Mouse (Mus musculus) limb, embryonic 15.5 days (tissue): Measurements from ENCODE around the gene Tmem107. TPM values are rescaled to one million over a fixed set of nuclear protein-coding genes. Genes with fewer than 3 reads are reported as not detected.

ENCODE experiments used
- ATAC-seq: fragments of 200-750 bp; cut with Nextera tagmentation; 2 replicates; pipeline ENCODE4 v1.8.0; 2017; ENCODE audit warnings: low read depth, moderate TSS enrichment; ENCODE audit not compliant: insufficient number of reproducible peaks, low FRiP score, low TSS enrichment
- H3K27ac ChIP-seq: fragments of 300-500 bp; sonication (generic); 2 replicates; pipeline ENCODE4 v1.5.1; 2015; ENCODE audit warnings: moderate library complexity, mild to moderate bottlenecking, inconsistent platforms
- H3K27me3 ChIP-seq: fragments of 300-500 bp; sonication (generic); 2 replicates; pipeline ENCODE4 v1.6.1; 2015; ENCODE audit warnings: inconsistent platforms
- H3K36me3 ChIP-seq: fragments of 300-500 bp; sonication (generic); 2 replicates; pipeline ENCODE4 v1.6.1; 2015; ENCODE audit warnings: inconsistent platforms
- H3K4me1 ChIP-seq: fragments of 300-500 bp; sonication (generic); 2 replicates; pipeline ENCODE4 v1.6.1; 2015; ENCODE audit warnings: inconsistent platforms
- H3K4me2 ChIP-seq: fragments of 300-500 bp; sonication (generic); 2 replicates; pipeline ENCODE4 v1.6.1; 2015; ENCODE audit warnings: mild to moderate bottlenecking, inconsistent platforms
- H3K4me3 ChIP-seq: fragments of 300-500 bp; sonication (generic); 2 replicates; pipeline ENCODE4 v1.5.1; 2015; ENCODE audit warnings: mild to moderate bottlenecking, inconsistent platforms
- H3K9ac ChIP-seq: fragments of 300-500 bp; sonication (generic); 2 replicates; pipeline ENCODE4 v1.6.1; 2015; ENCODE audit warnings: inconsistent platforms
- H3K9me3 ChIP-seq: fragments of 300-500 bp; sonication (generic); 2 replicates; pipeline ENCODE4 v1.6.1; 2016; ENCODE audit warnings: inconsistent platforms
- WGBS: fragments of 180-500 bp; shearing (Covaris S2); methylation state at CpG from one replicate; pipeline ENCODE4 v1.1.7; 2015; 5-methylcytosine and 5-hydroxymethylcytosine counted together
- polyA plus RNA-seq: library from polyadenylated mRNA; unstranded; fragments of >200 nt; fragmentation: Nextera tagmentation; extraction: Ambion mirVana; gene quantifications from 2 replicates; pipeline ENCODE4 v1.2.1, GENCODE M21; 2015

The Tmem107 gene
- polyA plus RNA-seq, 1 experiment from 2014 or later, result 64.8 TPM

DNA sequence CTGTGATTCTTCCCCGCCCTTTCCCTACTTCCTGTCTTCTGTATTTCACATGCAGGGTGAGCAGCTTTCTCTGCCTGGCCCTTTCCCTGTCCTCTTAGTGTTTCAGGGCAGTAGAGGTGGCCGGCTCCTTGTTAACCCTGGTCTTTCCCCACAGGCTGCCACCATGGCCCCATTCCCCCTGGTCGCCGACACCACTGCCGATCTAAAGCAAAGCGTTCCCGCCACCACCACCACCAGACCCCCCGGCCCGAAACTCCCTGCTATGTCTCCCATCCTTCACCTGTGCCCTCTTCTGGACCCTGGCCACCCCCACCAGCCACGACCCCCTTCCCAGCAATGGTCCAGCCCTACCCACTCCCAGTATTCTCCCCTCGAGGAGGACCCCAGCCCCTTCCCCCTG, 35.7 kb downstream of the Tmem107 start:
- no peak overlapping the region for H3K4me3 ChIP-seq
- no peak overlapping the region for H3K4me2 ChIP-seq
- H3K4me1 ChIP-seq, result no peaks in the 10 kb centered on the region
- no peak overlapping the region for H3K27ac ChIP-seq
- H3K9me3 ChIP-seq, result no peaks in the 10 kb centered on the region
- H3K9ac ChIP-seq, result no peak overlapping the region
- peaks cover 84% of the 10 kb centered on the region for H3K36me3 ChIP-seq
- 91% methylated on average over 11 of the region's 11 CpGs for WGBS
- ATAC-seq, result no peak
- H3K27me3 ChIP-seq, result no peaks in the 10 kb centered on the region

DNA sequence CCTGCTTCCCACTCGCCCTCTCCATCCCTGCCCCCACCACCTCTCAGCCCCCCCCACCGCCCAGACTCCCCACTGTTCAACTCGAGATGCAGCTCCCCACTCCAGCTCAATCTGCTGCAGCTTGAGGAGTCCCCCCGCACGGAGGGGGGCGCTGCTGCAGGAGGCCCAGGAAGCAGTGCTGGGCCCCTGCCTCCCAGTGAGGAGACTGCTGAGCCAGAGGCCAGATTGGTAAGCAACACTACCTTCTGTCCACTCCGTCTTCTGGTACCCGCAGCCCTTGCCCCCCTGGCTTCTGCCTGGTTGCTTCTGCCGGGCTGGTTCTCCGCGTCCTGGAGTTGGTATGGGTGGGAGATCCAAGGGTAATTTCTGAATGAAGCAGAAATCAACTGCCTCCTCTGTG, 36.2 kb downstream of the Tmem107 start:
- no peak for ATAC-seq
- H3K36me3 ChIP-seq, result peaks cover 79% of the 10 kb centered on the region

GRCm38 (mm10) chr11:69107676-69108075, 37.1 kb downstream of the Tmem107 start:
- Histone ChIP-seq H3K27ac (no peak overlapping the region), H3K4me3 (no peak overlapping the region), H3K27me3 (no peaks in the 10 kb centered on the region), H3K4me2 (no peak overlapping the region), H3K9me3 (no peaks in the 10 kb centered on the region), H3K4me1 (peaks cover 4% of the 10 kb centered on the region; the same call in 1 of the 2 replicates), H3K36me3 (peaks cover 70% of the 10 kb centered on the region), H3K9ac (no peak overlapping the region)
- 91% methylated on average over 11 of the region's 11 CpGs for WGBS
- no peak for ATAC-seq

More for the DNA sequence above, 36.2 kb downstream of the Tmem107 start:
- Histone ChIP-seq H3K27ac (no peak overlapping the region), H3K4me3 (no peak overlapping the region), H3K9me3 (no peaks in the 10 kb centered on the region), H3K27me3 (no peaks in the 10 kb centered on the region), H3K4me2 (no peak overlapping the region), H3K4me1 (no peaks in the 10 kb centered on the region; the same call in 1 of the 2 replicates), H3K9ac (no peak overlapping the region)
- 87% methylated on average over 11 of the region's 11 CpGs for WGBS

DNA sequence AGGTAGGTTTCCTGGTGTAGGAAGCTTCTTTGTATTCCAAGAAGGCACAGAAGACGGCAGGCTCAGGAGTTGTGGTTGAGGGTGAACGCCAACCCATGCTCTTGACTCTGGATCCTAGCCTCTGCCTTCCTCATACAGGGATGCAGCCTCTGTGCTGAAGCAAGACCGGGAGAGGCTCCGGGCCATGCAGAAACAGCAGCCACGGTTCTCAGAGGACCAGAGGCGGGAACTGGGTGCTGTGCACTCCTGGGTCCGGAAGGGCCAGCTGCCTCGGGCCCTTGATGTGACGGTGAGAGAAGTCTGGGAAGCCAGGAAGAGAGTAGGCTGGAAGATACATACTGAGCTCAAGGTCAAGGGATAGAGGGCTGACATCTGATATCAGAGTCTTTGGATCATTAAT, 37.6 kb downstream of the Tmem107 start:
- WGBS, result 87% methylated on average over 9 of the region's 9 CpGs
- Histone ChIP-seq H3K27me3 (no peaks in the 10 kb centered on the region), H3K4me1 (peaks cover 4% of the 10 kb centered on the region; the same call in 1 of the 2 replicates), H3K9me3 (no peaks in the 10 kb centered on the region), H3K4me2 (no peak overlapping the region), H3K36me3 (peaks cover 65% of the 10 kb centered on the region), H3K27ac (no peak overlapping the region), H3K9ac (no peak overlapping the region), H3K4me3 (no peak overlapping the region)
- ATAC-seq, result no peak

GRCm38 (mm10) chr11:69109032-69109900, 38.7 kb downstream of the Tmem107 start:
- Histone ChIP-seq H3K9ac (no peak overlapping the region), H3K27me3 (no peaks in the 10 kb centered on the region), H3K36me3 (peaks cover 54% of the 10 kb centered on the region), H3K27ac (no peak overlapping the region), H3K4me3 (no peak overlapping the region), H3K4me1 (peaks cover 4% of the 10 kb centered on the region; the same call in 1 of the 2 replicates), H3K9me3 (no peaks in the 10 kb centered on the region), H3K4me2 (peak overlapping the region; percentile 55; the same call in 1 of the 2 replicates)
- 79% methylated on average over 13 of the region's 13 CpGs for WGBS
- no peak for ATAC-seq

DNA sequence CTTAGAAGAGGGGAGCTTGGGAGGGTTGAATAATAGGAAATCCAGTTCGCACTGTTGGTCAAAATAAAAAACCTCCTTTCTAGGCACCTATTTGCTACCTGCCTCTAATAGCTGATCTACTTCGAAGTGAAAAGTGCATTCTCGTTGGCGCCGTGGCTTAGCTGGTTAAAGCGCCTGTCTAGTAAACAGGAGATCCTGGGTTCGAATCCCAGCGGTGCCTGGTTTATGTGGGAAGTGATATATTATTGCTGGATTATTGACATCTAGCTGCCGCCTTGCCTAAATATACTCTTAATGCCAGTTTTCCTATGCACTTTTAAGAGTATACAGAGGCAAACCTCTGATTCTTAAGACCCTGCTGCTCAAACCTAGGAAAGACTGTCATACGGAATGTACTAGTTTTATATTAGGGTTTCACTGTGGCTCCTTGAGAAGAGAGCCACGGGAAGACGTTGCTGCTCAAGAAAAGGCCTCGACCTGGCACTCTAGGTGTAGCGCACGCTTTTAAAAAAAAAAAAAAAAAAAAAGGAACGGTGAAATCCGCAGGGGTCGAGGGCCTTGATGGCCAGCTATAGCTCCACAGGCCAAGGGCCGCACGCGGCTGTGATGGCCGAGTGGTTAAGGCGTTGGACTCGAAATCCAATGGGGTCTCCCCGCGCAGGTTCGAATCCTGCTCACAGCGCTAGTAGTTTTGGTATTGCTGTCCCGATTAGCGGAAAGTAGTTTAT, 39.9 kb downstream of the Tmem107 start:
- peaks cover 42% of the 10 kb centered on the region for H3K36me3 ChIP-seq
- peaks cover 4% of the 10 kb centered on the region; the same call in 1 of the 2 replicates for H3K4me1 ChIP-seq
- peak overlapping the region; percentile 49 for H3K4me3 ChIP-seq
- H3K9ac ChIP-seq, result 0 out of 2 replicates have a peak overlapping the region, but pooled peaks have one; percentile 26
- H3K27ac ChIP-seq, result peak overlapping the region; percentile 57
- no peak for ATAC-seq
- H3K27me3 ChIP-seq, result no peaks in the 10 kb centered on the region
- H3K9me3 ChIP-seq, result no peaks in the 10 kb centered on the region
- 1% methylated on average over 30 of the region's 30 CpGs for WGBS
- H3K4me2 ChIP-seq, result peak overlapping the region; percentile 55

- Histone ChIP-seq H3K27me3 (no peaks in the 10 kb centered on the region), H3K36me3 (peaks cover 35% of the 10 kb centered on the region), H3K4me1 (peaks cover 4% of the 10 kb centered on the region; the same call in 1 of the 2 replicates), H3K9me3 (no peaks in the 10 kb centered on the region), H3K9ac (0 out of 2 replicates have a peak overlapping the region, but pooled peaks have one; percentile 26), H3K4me3 (peak overlapping the region; percentile 49), H3K27ac (peak overlapping the region; percentile 50; the same call in 1 of the 2 replicates), H3K4me2 (peak overlapping the region; percentile 55)
- ATAC-seq, result no peak
- whole genome bisulfite sequencing, result 9% methylated on average over 21 of the region's 21 CpGs
These were observed 40.6 kb downstream of the Tmem107 start for GRCm38 (mm10) chr11:69111051-69111810.

DNA sequence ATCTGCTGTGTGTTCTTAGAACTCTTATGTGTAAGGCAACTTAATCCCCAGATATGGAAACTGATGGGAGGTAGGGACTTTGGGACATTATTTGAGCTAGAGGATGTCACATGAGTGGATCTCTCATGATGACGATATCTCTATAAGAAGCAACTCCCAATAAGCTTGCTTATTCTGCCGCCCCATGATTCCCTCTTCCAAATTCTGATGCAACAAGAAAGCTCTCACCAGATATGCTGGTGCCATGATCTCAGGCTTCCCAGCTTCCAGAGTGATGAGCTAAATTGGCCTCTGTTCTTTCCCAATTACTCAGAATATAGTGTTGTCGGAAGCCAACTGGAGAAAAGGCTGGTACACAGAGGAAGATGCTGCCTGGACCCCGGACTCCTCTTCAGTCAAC, 41.3 kb downstream of the Tmem107 start:
- H3K4me2 ChIP-seq, result peak overlapping the region; percentile 55; the same call in 1 of the 2 replicates
- H3K9me3 ChIP-seq, result no peaks in the 10 kb centered on the region
- ATAC-seq, result no peak
- H3K27ac ChIP-seq, result no peak overlapping the region
- no peak overlapping the region for H3K9ac ChIP-seq
- H3K27me3 ChIP-seq, result no peaks in the 10 kb centered on the region
- H3K36me3 ChIP-seq, result peaks cover 28% of the 10 kb centered on the region
- peaks cover 6% of the 10 kb centered on the region; the same call in 1 of the 2 replicates for H3K4me1 ChIP-seq
- H3K4me3 ChIP-seq, result no peak overlapping the region
- 62% methylated on average over 4 of the region's 4 CpGs for WGBS

DNA sequence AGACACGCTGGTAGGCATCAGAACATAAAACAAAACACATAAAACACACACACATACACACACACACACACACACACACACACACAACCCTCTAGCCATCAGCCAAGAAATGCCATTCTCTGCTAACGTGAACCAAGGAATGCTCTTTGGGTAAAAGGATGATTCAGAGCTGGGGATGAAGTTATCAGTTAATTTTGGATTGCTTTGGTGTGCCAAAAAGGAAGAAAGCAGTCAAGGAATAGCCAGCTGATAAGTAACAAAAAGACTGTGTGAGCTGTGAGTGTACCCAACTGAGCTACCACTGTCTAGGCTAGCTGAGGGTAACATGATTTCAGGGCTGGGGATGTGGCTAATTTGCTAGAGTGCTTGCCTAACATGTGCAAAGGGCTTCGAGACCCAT, 43.4 kb downstream of the Tmem107 start:
- H3K4me2 ChIP-seq, result no peak overlapping the region

GRCm38 (mm10) chr11:69114621-69115020, 44.0 kb downstream of the Tmem107 start:
- no peak overlapping the region for H3K27ac ChIP-seq
- peaks cover 24% of the 10 kb centered on the region for H3K4me1 ChIP-seq
- H3K4me3 ChIP-seq, result no peak overlapping the region
- H3K27me3 ChIP-seq, result no peaks in the 10 kb centered on the region
- H3K9ac ChIP-seq, result no peak overlapping the region
- no peaks in the 10 kb centered on the region for H3K9me3 ChIP-seq
- no peak for ATAC-seq
- 81% methylated on average over 3 of the region's 3 CpGs for WGBS
- peaks cover under 1% of the 10 kb centered on the region for H3K36me3 ChIP-seq
- H3K4me2 ChIP-seq, result no peak overlapping the region

More for the DNA sequence above, 43.4 kb downstream of the Tmem107 start:
- H3K9ac ChIP-seq, result no peak overlapping the region
- no peak overlapping the region for H3K4me3 ChIP-seq
- H3K36me3 ChIP-seq, result peaks cover 7% of the 10 kb centered on the region
- no peak for ATAC-seq
- H3K27me3 ChIP-seq, result no peaks in the 10 kb centered on the region
- H3K4me1 ChIP-seq, result peaks cover 19% of the 10 kb centered on the region
- WGBS, result 64% methylated on average over 3 of the region's 3 CpGs
- no peak overlapping the region for H3K27ac ChIP-seq
- H3K9me3 ChIP-seq, result no peaks in the 10 kb centered on the region

GRCm38 (mm10) chr11:69116843-69117242, 46.2 kb downstream of the Tmem107 start:
- no peaks in the 10 kb centered on the region for H3K36me3 ChIP-seq
- 0 out of 2 replicates have a peak, but pooled peaks cover 2% of the 10 kb centered on the region for H3K27me3 ChIP-seq
- peak overlapping the region; percentile 76 for H3K4me3 ChIP-seq
- no peak overlapping the region for H3K27ac ChIP-seq
- H3K4me1 ChIP-seq, result peaks cover 46% of the 10 kb centered on the region
- H3K9me3 ChIP-seq, result no peaks in the 10 kb centered on the region
- H3K9ac ChIP-seq, result no peak overlapping the region
- 49% methylated on average over 5 of the region's 5 CpGs for WGBS
- ATAC-seq, result no peak
- no peak overlapping the region for H3K4me2 ChIP-seq
